Mouse (Mus musculus) Muller cell, postnatal 12 days (primary cell): Measurements from ENCODE around the gene Pi4k2a.

Experiments
- DNase-seq: peaks from one replicate; pipeline ENCODE4 v3.0.0-alpha.2; 2015; ENCODE audit errors: inconsistent ontology term

Gene Pi4k2a

DNA sequence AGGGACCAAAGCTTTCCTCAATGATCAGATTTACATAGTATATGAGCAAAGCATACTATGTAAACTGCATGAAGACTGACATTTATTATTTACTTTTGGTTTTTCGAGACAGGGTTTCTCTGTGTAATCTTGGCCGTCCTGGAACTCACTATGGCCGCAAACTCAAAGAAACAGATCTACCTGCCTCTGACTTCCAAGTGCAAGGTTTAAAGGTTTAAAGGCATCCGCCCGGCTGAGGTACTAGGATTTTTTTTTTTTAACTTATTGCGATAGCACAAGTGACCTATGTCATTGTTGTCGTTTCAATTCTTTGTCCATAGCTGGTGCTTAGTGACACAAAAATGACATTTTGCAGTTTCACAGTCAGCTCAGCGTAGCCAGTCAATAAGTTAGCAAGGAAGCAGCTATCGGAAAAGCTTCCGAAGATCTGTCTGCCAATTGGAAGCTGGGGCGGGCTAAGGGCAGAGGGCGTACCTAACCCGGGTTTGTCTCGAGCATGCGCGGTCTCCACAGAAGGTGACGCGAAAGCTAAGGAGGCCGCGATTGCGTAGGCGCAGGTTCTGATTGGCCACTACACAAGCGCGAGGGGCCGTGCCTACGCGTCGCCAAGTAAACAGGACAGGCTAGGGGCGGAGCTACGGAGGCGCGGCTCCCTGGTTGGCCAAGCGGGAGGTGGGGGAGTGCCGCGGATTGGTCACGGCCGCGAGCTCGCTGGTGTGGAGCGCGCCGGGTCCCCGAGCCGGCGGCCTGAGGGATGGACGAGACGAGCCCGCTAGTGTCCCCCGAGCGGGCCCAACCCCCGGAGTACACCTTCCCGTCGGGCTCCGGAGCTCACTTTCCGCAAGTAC is at the start of gene Pi4k2a:
Gene Pi4k2a (plus strand): TSS at position 723 of the 848 bp plus-strand sequence.
- DNase-seq, result peak; percentile 99

DNA sequence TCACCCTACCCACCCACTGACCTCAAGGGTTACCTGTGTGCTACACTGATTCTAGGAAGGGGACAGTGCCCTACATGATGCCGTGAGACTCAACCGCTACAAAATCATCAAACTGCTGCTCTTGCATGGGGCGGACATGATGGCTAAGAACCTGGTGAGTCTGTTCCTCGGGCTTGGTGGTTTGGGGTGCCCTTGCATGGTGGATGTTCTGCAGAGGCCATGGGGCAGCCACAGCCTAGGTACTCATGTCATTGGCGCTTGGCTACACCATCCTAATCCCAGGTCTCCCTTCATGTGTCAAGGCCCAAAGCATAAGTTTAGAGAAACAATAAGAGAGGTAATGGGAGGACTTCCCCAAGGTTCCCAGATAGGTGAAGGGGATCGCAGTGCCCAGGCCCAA is 46.3 kb upstream of the Pi4k2a start:
- DNase-seq, result no peak

DNA sequence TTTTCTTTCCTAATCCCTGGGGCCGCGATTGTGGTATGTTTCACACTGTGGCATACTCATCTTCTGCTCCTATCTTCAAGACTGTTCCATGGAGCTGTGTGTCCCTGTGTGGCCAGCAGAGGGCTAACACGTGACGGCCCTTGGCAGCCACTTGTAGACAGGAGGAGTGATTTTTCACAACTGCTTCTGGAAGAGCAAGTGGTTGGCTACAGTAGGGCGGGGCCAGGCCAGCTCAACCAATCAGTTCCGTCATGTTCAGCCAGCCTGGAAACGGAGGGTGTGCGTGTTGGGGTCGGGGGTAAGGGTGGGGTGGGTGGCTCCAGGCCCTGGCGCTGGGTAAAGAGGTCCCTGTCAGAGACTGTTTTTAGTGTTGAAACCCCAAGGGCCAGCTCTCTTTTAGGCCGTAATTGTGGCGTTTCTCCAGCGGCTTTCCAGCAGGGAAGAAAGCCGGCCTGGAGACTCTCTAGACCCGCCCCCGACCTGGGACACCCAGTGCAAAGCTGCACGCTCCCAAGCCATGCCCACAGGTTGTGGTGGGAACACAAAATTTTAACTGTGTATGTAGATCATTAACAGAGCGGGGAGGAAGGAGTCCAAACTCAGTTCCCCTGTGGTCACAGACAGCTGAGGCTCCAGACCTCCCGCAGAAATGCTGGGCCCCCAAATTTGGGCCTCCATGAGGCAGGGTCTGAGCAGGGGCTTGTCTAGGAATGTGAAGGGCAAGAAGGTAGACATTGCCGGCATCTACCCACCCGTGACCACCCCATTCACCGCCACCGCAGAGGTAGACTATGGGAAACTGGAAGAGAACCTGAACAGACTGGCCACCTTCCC is 44.8 kb upstream of the Pi4k2a start, which contains the start of gene Hoga1:
Gene Hoga1 (plus strand): TSS at position 342 of the 834 bp plus-strand sequence.
- DNase-seq, result peak; percentile 82

DNA sequence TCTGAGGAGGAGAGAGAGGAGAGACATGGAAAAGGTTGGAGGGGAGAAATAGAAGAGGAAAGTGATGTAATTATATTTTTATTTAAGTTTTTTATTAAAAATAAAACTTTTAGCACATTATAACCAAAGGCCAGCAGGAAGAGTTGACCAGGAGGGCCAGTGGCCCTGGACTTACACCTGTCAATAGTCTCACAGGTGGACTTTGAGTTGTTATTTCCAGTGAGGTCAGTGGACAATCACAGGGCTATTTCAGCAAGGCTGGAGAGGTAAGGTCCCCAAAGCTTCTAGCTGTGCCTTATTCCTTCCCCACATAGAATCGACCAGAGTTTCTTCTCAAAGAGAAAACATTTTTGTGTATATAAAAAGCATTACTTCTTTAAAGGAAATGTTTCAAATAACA is 40.0 kb upstream of the Pi4k2a start:
- no peak for DNase-seq

DNA sequence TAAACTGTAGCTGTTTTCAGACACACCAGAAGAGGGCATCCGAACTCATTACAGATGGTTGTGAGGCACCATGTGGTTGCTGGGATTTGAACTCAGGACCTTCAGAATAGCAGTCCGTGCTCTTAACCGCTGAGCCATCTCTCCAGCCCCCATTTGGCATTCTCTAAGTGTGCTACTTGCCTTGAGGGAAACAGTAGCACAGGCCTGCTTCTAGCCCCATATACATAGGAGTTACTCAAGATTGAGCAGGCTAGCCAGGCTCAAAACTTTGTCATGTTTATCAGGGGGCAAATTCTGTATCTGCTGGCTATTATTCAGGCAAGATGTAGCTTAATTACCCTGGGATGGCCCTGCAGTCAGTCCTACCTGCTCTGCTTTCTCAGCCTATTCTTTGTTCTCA is 38.9 kb upstream of the Pi4k2a start:
- DNase-seq, result no peak

DNA sequence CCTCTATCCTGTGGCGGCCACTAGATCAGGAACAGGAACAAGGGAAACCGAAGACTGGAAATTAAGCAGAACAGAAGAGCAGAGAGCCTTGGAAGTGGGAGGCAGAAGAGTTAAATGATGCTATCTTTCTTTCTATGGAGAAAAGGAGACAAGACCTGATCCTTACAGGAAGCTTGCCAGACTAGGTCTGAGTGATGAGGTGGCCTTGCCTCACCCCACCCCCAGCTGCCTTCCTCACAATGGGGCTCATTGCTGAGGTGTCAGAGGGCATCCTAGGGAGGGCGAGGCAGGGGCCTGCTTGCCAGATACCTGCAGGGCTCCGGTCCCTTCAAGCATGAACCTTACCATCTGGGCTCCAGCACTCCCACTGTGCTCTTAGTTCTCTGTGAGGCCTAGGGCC is 38.3 kb upstream of the Pi4k2a start, which contains the start of gene 4933411K16Rik:
Gene 4933411K16Rik (plus strand): TSS at position 301 of the 400 bp plus-strand sequence.
- DNase-seq, result no peak

DNA sequence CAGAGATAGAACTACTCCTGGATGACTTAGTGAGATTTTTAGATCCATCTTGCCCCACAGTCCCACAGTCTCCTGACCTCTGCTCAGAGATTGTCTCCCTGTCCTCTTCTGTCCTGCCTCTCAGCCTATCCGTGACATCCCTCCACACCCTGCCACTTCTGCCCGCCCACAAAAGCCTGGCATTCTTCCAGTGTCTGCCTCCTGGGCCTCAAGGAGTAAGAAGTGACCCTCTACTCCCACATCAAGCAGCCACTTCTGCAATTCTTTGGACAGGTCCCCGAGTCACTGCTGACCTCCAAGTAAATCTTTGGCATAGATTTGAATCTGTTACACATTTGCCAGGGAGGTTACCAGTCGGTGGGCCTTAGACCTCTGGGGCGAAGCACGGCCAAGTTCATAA is 36.0 kb upstream of the Pi4k2a start:
- no peak for DNase-seq

DNA sequence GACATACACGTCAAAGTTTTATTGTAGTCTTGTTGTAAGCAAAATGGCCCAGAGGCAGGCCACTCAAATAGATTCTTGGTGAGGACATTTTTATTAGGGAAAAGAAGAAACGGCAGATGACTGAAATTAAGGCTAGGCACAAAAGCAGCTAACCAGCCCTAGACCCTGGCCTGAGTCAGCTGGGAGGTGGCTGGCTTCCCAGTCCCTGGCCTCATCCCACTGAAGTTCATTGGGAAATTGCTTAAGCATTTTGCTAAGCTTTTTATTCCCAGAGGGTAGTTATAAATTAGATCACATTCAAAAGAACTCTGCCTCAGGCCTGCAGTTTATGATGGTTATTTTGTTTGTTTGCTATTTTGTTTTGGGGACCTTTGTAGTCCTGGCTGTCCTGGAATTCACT is 34.4 kb upstream of the Pi4k2a start:
- no peak for DNase-seq

DNA sequence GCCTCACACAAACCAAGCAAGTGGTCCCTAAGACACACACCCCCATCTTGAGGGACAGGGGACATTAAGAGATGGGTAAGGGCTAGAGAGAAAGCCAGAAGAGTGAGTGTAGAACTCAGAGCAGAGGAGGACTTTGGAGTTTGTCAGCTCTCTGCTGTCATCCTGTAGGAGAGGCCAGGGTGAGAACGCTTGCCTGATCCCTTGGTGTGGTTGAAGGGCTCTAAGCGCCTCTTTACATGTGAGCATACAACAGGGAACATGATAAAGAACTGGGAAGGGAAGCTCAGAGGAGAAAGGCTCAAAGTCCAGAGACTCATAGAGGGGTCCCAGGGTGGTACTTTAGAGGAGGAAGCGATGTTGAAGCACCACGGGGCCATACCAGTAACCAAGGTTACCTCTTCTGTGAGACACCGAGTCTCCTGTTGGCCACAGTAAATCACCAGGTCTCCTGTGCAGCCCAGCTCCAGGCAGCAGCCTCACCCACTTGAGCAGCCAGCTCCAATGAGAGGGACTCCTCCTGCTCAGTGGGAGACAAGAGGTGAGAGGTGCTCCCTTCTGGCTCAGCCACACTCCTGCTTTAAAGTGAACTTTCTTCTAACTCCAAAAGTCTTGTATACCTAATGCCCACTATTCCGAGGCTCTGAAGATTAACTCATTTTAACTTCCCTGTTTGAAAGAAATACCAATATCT is 33.4 kb upstream of the Pi4k2a start:
- DNase-seq, result no peak

DNA sequence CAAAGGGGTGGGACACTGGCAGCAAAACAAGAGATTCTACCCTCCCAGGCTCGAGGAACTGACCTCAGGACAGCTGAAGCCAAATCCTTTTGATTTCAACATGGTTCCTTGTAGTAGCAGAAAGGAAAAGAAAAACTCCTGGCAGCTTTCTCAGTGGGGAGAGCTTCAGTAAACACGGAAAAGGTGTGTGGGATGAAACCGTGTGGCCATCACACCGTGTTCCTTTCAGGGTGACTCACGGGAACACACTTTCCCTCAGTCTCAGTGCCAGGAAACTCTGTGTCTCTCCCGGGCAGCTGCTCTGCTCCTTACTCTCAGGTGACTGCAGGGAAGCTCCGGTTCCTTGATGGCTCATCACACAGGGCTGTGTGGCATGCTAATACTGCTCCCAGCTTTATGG is 31.8 kb upstream of the Pi4k2a start:
- no peak for DNase-seq

DNA sequence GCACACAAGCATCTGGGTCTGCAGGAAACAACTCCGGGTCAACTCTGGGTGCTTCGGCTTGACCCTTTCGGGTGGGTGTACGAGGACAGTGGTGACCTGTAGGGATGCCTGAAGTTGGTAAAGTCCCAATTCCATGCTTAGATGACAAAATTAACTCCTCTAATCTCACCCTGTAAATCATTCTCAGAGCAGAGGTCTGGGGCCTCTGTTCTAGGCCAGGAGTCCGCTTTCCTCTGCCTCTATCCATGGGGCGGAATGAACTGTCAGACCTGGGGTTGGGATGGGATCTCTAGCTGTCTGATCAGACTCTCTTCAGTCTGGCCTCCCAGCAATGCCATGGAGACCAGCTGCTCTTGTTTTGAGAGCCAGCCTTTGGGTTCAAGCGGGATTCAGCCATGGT is 28.8 kb upstream of the Pi4k2a start:
- no peak for DNase-seq

DNA sequence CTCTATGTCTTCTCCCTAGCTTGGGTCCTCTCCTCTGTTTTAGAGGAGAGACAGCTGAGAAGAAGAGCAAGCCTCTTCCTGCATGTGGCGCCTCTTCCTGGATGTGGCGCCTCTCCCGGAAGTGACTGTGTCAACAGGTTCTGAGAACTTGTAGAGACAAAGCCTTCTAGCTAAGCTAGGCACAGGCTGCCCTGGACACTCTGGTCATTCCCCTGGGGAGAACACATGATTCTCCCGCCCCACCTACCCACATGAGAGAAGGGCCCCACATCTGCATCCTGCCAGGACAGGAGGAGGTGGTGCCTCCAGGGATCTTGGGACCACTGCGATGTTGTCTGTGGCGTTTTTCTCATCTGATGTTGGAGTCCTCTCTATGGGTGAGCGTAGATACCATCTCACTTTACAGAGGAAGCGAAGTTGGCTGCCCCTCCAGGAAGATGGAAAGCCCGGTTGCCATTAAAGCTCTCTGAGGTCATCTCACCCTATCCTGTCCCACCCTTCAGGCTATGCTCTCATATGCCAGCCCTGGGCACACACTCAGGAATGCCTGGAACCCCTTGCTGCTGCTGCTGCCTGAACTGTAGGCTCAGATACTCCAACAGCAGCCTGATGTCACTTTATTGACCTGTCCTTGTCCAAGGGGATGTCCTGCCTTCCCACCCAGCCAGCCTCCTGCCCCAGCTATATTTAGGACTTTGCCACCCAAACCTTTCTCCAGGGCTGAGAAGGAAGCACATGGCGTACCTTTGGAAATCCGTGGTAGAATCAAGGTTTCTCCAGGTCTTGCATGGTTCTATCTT is 21.6 kb upstream of the Pi4k2a start:
- no peak for DNase-seq

DNA sequence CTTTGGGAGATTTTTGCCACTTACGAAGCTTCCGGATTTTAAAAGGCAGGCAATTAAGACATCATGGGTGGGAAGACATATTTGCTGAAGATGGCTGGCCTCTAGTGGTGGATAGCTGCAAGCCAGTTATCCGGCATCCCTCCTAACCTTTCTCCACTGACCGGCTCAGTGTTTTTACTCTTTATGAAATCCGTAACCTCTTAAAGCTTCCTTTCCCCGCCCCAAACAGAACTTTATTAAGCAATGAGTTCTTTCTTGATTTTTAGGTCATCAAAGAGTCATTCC is 21.1 kb upstream of the Pi4k2a start:
- no peak for DNase-seq

DNA sequence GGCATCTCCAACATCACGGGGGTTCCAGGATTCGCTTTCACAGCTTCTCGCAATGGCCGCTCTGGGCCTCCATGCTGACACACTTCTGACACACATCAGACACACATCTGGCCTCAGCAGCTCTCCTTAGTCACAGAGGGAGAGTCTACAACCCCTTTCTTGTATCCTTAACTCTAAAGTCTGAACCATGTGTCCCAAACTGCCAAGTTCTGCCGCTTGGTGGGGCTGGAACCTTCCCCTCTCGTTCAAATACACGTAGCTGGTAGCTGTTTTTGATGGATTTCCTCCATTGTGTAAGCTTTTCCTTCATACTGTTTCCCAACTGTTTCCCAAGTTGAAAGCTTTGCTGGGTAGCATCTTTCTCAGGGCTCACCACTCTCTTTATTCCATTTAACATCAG is 19.0 kb upstream of the Pi4k2a start:
- DNase-seq, result no peak

DNA sequence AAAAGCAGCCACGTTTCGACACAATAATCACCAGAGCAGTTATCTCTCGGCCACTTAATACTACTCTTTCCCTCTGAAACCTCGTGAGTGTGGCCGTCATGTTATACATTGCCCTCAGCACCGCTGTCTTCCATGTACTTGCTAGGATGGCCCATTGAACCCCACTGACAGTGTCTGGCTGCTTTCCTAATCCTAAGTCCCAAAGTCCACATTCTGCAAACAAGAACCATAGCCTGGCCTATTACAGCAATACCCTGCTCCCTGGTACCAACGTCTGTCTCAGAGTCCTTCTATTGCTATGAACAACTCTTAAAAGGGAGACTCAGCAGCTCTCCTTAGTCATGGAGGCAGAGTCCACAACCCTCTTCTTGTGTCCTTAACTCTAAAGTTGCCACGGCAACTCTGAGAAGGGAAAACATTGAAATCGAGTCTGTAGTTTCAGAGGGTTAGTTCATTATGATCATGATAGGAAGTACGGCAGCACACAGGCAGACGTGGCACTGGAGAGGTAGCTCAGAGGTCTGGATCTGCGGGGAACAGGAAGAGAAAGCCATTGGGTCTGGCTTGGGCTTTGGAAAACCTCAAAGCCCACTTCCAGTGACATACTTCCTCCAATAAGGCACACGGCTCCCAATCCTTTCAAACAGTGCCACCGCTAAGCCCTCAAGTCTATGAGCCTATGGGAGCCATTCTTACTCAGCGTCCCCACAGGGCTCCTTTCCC is 18.2 kb upstream of the Pi4k2a start:
- DNase-seq, result no peak

DNA sequence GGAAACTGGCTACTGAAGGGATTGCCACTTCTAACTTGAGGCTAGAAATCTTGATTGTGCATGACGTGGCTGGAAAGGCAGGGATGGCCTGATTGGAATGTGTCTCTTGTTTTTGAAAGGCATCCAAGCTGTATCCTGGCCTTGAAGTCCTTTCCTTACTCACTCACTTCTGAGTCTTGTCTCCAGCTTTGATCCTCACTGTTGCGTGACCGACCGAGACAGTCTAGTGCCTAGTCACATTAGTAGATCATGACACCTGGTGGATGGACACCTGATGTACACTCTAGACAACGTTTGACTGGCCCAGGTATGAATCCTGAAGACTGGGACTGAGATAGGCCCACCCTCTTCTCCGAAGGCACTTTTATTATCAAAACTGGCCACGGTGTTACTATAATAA is 17.5 kb upstream of the Pi4k2a start:
- DNase-seq, result peak; percentile 26

DNA sequence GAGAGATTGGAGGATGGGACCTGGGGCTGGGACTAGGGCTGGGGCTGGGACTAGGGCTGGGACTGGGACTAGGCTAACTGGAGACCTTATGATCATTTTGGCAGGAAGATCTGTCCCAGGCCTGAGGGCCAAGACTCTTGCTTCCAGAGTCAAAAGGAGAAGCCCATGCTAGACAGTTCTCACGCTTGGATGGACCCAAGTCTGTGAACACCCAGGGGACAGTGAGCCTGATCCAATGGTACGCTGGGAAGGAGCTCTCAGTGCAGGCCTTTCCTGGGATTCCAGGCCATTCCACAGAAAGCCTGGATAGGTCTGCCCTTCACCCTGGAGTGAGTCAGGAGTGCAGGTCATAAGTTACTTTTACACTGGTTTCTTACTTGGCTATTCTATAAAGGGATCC is 15.2 kb upstream of the Pi4k2a start:
- DNase-seq, result no peak

DNA sequence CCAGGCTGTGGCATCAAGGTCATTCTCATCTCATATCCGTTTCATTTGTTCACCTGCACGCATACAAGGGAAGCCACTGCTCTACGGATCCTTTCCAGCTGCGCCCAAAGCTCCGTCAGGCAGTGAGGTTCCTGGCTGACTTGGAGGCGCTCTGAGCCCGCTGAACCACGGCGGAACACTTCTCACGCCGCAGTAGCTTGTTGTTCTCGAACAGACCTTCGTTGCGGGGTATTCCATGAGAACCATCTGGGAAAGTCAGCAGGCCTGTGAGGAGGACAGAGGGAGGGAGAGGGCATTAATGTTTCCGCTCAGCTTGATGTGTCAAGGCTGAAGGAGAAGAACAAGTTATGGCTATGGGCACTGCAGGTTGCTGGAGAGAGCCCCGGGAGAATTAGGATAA is 14.3 kb upstream of the Pi4k2a start:
- DNase-seq, result no peak

DNA sequence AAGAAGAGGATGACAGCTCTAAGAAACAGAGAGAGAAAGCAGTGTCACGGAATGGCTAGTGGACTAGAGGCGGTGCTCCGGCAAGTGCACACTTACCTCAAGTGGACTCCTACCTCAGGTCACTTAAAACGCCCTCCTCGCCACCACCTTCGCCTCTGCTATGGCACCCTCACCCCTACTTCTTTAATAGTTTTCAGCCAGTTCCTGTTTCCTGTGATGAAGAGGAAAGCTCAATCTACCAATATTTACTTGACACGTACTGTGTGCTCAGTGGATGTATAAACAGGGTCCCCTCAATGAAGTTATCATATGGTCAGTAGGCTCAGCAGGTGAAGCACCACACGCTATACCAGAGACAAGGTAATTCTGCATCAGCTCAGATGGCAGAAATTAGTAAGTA is 11.7 kb upstream of the Pi4k2a start:
- DNase-seq, result no peak

DNA sequence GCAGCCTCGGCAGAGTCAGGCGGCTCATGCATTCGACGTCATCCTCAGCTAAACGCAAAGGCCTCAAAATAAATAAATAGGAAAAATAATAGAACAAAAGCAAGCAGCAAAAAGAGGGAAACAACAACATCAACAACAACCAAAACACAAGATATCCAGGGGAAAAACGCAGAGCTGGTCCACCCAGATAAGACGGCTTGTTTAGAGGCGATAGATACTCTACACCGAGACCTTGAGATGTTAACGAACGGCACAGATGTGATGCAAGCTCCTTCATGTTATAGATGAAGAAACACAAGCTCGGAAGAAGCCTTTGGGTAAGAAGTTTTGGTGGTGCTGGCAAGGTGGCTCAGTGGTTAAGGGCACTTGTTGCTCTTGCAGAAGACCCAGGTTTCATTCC is 11.3 kb upstream of the Pi4k2a start:
- DNase-seq, result no peak

DNA sequence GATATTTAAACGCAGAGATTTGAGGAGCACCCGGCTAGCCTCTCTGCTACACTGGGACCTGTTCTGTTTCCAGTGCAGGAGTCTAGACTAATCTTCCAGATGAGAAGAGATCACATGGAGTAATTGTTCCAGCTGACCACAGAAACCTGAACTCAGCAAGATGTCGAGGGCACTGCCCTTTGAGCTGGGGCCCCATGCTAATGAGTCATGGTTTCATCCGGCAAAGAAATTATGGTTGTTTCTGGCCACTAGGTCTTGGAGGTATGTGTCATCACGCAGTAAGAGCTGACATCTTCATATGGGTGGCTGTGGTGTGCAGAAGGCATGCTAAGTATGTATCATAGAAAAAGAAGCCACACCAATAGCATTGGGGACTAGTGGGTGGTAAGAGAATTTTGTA is 10.3 kb upstream of the Pi4k2a start:
- peak; percentile 95 for DNase-seq
